Mouse (Mus musculus) liver, embryonic 12.5 days (tissue): ENCODE results near the gene Tln2. TPM values are rescaled to one million over a fixed set of nuclear protein-coding genes. Genes with fewer than 3 reads are reported as not detected.

Source experiments
- ATAC-seq: fragments of 200-750 bp; cut with Nextera tagmentation; 2 replicates; pipeline ENCODE4 v1.8.0; 2017; ENCODE audit warnings: moderate number of reproducible peaks, mild to moderate bottlenecking, moderate library complexity
- H3K27ac ChIP-seq: fragments of 300-500 bp; sonication (generic); 2 replicates; pipeline ENCODE4 v1.5.1; 2016; ENCODE audit warnings: mild to moderate bottlenecking
- H3K27me3 ChIP-seq: fragments of 300-500 bp; sonication (generic); replicated peaks from 2 replicates; pipeline ENCODE4 v1.6.1; 2016; ENCODE audit warnings: mild to moderate bottlenecking, moderate library complexity
- H3K36me3 ChIP-seq: fragments of 300-500 bp; sonication (generic); 2 replicates; pipeline ENCODE4 v1.6.1; 2016; ENCODE audit warnings: mild to moderate bottlenecking, moderate library complexity
- H3K4me1 ChIP-seq: fragments of 300-500 bp; sonication (generic); 2 replicates; pipeline ENCODE4 v1.6.1; 2016
- H3K4me2 ChIP-seq: fragments of 300-500 bp; sonication (generic); 2 replicates; pipeline ENCODE4 v1.6.1; 2016; ENCODE audit warnings: mild to moderate bottlenecking, moderate library complexity
- H3K4me3 ChIP-seq: fragments of 300-500 bp; sonication (generic); 2 replicates; pipeline ENCODE4 v1.5.1; 2016; ENCODE audit warnings: mild to moderate bottlenecking, moderate library complexity
- H3K9ac ChIP-seq: fragments of 300-500 bp; sonication (generic); 2 replicates; pipeline ENCODE4 v1.6.1; 2016; ENCODE audit warnings: mild to moderate bottlenecking, moderate library complexity
- H3K9me3 ChIP-seq: fragments of 300-500 bp; sonication (generic); replicated peaks from 2 replicates; pipeline ENCODE4 v1.6.1; 2016; ENCODE audit warnings: mild to moderate bottlenecking, moderate library complexity
- WGBS: fragments of 180-500 bp; shearing (Covaris S2); methylation state at CpG from one replicate; pipeline ENCODE4 v1.1.7; 2016; ENCODE audit not compliant: insufficient replicate concordance; 5-methylcytosine and 5-hydroxymethylcytosine counted together
- polyA plus RNA-seq: library from polyadenylated mRNA; unstranded; fragments of >200 nt; fragmentation: Nextera tagmentation; extraction: Ambion mirVana; gene quantifications from 2 replicates; pipeline ENCODE4 v1.2.1, GENCODE M21; 2016

Tln2 gene
- polyA plus RNA-seq, 1 experiment from 2014 or later, result 5.0 TPM

DNA sequence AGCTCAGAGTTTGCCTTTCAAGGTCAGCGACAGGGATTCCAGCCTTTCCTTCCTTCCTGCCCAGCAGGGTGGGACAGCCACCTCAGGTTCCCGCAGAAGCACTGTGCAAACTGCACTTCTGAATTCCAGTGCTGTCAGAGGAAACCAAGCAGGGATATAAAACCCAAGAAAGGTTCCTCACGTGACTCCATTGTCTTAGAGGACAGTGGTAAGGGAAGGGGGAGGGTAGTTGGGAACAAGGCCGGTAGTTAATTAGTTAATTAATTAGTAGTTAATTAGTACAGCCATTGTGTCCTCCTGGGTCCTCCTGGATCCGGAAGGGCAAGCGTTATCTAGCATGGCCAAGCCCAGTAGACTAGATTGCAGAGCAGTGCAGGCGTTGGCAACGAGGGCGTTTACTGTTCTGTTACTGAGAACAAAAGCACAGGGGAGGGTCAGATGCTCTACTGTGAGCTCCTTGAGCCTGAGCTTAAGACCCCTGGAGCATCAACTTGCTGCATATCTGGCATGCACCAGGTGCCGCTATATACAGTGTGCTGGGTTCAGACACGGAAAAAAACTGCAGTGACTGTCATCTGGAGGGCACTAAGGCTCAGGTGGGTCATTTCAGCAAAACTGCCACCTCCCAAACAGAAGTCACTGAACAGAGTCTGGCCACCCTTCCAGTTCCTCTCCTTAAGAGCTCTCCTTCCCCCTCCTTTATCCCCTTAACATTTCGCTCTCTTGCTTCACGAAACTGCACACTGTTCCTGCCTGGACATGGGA, 298.5 kb downstream of the Tln2 start:
- peak; percentile 79 for ATAC-seq

DNA sequence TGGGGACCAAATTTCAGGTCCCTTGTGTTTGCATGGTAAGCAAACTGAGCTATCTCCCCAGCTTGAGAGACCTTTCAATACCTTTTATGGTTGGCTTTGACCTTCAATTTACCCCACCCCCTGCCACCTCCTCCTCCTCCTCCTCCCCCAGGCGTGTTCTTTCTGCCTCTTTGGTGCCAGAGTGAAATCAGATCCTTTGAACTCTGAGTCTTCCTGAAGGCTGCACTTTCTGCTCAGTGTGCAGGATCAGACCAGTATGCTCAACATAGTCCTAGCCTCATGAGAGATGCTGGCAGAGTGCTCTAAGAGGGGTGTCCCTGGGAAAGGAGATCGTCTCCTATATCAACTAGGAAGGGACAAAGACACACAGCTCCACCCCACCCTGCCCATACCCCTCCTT, 309.4 kb downstream of the Tln2 start:
- Histone ChIP-seq H3K27me3 (no peaks in the 10 kb centered on the region), H3K27ac (no peak overlapping the region), H3K9ac (no peak overlapping the region), H3K4me1 (no peaks in the 10 kb centered on the region), H3K9me3 (0 out of 2 replicates have a peak, but pooled peaks cover 2% of the 10 kb centered on the region), H3K4me3 (no peak overlapping the region), H3K36me3 (no peaks in the 10 kb centered on the region; the same call in 1 of the 2 replicates), H3K4me2 (no peak overlapping the region)
- 48% methylated on average over 2 of the region's 2 CpGs for WGBS
- ATAC-seq, result no peak

More for the DNA sequence above, 298.5 kb downstream of the Tln2 start:
- H3K9me3 ChIP-seq, result no peaks in the 10 kb centered on the region
- no peak overlapping the region for H3K4me3 ChIP-seq
- 19% methylated on average over 13 of the region's 13 CpGs for WGBS
- 0 out of 2 replicates have a peak, but pooled peaks cover 6% of the 10 kb centered on the region for H3K27me3 ChIP-seq
- H3K9ac ChIP-seq, result no peak overlapping the region
- no peak overlapping the region for H3K27ac ChIP-seq
- 0 out of 2 replicates have a peak overlapping the region, but pooled peaks have one; percentile 3 for H3K4me2 ChIP-seq
- peaks cover 16% of the 10 kb centered on the region for H3K4me1 ChIP-seq
- H3K36me3 ChIP-seq, result 0 out of 2 replicates have a peak, but pooled peaks cover 4% of the 10 kb centered on the region

DNA sequence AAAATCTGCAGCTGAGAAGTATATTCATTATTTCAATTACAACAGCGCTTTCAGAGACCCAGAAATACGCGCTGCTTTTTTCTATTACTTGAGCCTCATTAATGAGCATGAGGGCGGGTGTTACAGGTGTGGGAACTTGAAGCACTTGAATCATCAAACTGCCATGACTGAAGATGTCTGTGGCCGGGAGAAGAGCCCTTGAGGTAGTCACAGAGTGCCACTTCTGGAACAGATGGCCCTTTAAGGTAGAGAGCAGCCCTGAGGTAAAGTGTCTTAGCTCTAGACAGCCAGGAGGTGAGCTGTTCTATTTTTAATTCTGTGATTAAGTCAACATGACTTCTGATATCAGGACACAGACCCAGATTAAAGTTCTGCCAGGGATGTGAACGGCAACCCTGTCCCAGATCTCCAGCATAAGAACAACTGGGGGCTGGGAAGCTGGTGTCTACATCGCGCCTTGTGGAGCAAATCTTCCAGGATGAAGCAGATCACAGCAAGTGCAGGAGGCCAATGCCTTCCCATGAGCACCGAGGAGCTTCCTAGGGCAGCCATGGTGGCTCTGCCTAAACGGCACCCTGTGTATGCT, 312.0 kb downstream of the Tln2 start:
- Histone ChIP-seq H3K4me1 (no peaks in the 10 kb centered on the region), H3K9ac (no peak overlapping the region), H3K27ac (no peak overlapping the region), H3K9me3 (0 out of 2 replicates have a peak, but pooled peaks cover 3% of the 10 kb centered on the region), H3K36me3 (no peaks in the 10 kb centered on the region), H3K27me3 (no peaks in the 10 kb centered on the region), H3K4me3 (no peak overlapping the region), H3K4me2 (no peak overlapping the region)
- 72% methylated on average over 10 of the region's 10 CpGs for WGBS
- ATAC-seq, result no peak

DNA sequence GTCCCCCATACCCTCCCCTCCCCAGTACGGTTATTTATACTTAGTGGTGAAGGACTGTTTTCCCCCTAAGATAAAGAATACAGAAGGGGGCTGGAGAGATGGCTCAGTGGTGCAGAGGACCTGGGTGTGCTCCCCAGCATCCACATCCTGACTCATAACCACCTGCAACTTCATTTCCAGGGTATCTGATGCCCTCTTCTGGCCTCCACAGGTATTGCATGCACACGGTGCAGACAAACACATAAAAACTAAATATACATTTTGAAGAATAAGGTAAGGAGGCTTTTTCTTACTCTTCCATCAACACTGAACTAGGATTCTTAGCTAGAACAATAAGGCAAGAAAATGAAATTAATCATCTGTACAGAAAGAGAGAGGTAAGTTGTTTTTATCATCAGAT, 314.2 kb downstream of the Tln2 start:
- no peaks in the 10 kb centered on the region for H3K27me3 ChIP-seq
- no peak for ATAC-seq
- no peak overlapping the region for H3K4me3 ChIP-seq
- H3K27ac ChIP-seq, result no peak overlapping the region
- 91% methylated on average over 2 of the region's 2 CpGs for WGBS
- H3K4me2 ChIP-seq, result no peak overlapping the region
- no peak overlapping the region for H3K9ac ChIP-seq
- H3K4me1 ChIP-seq, result no peaks in the 10 kb centered on the region
- H3K9me3 ChIP-seq, result 0 out of 2 replicates have a peak, but pooled peaks cover 3% of the 10 kb centered on the region
- H3K36me3 ChIP-seq, result no peaks in the 10 kb centered on the region

DNA sequence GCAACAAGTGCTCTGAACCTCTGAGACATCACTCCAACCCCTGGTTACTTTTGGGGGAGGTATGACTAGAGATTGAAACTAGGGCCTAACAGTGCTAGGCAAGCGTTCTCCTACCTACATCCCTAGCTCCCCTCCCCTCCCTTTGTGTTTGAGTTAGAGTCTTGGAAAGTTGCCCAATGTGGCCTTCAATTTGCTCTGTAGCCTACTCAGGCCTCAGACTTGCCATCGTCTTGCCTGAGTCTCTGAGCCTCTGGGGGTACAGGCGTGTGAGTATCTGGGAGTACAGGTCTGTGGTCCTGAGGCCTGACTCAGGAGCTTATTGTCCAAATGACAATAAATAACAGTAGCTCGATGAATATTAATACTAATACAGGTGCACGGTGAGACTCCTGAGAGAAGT, 317.8 kb downstream of the Tln2 start:
- WGBS, result 74% methylated on average over 5 of the region's 5 CpGs
- no peak overlapping the region for H3K4me2 ChIP-seq
- no peak for ATAC-seq

DNA sequence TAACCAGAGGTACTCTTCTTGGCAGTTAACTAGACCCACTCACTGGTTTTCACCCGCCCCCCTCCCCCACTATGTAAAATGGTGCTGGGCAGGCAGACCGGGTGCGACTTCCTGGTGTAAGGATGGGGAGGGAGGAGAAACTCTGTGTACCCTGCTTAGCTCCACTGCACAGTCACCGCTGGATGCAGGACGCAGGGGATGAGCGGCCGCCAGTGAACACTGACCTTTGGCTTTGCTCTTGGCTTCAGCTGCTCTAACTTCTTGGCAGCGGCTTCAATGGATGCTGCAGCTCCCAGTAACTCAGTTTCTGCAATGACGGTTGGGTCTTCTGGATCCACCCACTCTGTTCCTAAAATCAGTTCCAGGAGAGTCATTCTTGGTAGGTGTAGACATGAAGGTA, 319.0 kb downstream of the Tln2 start:
- no peaks in the 10 kb centered on the region for H3K4me1 ChIP-seq
- no peaks in the 10 kb centered on the region for H3K27me3 ChIP-seq
- 0 out of 2 replicates have a peak, but pooled peaks cover 3% of the 10 kb centered on the region for H3K9me3 ChIP-seq
- H3K4me2 ChIP-seq, result no peak overlapping the region
- no peak overlapping the region for H3K27ac ChIP-seq
- H3K9ac ChIP-seq, result no peak overlapping the region
- no peak overlapping the region for H3K4me3 ChIP-seq
- WGBS, result 69% methylated on average over 9 of the region's 9 CpGs
- no peak for ATAC-seq
- no peaks in the 10 kb centered on the region for H3K36me3 ChIP-seq

More for the DNA sequence above, 317.8 kb downstream of the Tln2 start:
- H3K9ac ChIP-seq, result no peak overlapping the region
- H3K4me3 ChIP-seq, result no peak overlapping the region
- no peak overlapping the region for H3K27ac ChIP-seq
- H3K36me3 ChIP-seq, result no peaks in the 10 kb centered on the region
- H3K9me3 ChIP-seq, result 0 out of 2 replicates have a peak, but pooled peaks cover 3% of the 10 kb centered on the region
- H3K4me1 ChIP-seq, result no peaks in the 10 kb centered on the region
- no peaks in the 10 kb centered on the region for H3K27me3 ChIP-seq

DNA sequence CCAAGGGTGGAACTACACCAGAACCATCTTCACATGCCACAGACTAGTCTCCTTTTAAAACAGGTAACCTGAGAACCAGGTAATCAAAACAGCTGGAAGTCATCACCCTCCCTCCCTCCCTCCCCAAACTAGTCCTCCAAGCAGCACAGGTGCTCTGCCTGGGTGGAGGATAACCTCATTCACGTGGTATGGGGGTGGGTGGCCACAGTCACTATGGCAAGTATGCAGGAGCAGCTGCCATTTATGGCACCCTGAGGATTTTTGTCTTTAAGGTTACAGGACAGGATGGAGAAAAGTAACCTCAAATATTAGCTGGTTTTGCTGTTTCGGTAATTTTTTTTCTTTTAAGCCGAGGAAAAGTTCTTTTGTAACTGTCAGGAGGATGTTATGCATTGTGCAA, 322.5 kb downstream of the Tln2 start:
- Histone ChIP-seq H3K27me3 (no peaks in the 10 kb centered on the region), H3K4me2 (no peak overlapping the region), H3K9me3 (no peaks in the 10 kb centered on the region), H3K27ac (no peak overlapping the region), H3K4me1 (0 out of 2 replicates have a peak, but pooled peaks cover 3% of the 10 kb centered on the region), H3K36me3 (no peaks in the 10 kb centered on the region), H3K9ac (no peak overlapping the region), H3K4me3 (no peak overlapping the region)
- WGBS, result 54% methylated on average over 3 of the region's 3 CpGs
- no peak for ATAC-seq

DNA sequence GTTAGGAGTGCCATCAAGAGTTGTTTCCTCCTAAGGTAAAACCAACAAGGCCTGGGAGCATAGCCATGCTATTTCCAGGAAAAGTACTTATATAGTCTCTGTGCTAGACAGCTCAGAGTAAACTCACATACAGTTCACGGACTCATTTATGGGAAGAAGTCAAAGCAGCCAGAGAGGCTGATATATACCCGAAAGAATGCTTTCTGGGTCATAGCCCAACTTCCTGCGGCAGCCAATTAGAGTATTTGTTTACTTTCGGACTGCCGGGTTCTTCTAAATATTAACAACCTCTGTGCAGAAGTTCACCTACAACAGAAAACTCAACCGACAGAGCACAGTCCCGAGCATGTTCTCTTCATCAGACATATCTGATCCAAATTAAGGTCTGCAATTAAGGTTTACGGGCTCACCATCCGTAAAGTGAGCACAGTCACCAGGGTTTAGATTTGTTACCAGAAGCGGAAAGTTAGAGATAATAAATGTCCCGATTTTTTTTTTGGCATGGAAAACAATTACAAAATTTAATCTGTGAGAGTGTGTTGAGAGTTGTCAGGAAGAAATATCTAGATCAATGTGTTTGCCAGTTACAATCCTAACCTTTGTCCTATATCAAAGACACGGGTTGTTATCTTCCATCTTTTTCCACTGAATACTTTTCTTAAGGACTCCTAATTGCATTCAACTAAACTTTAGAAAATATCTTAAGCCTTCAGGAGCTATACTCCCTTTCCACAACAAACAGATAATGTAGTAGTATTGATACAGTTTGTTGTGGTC, 323.9 kb downstream of the Tln2 start:
- Histone ChIP-seq H3K4me3 (no peak overlapping the region), H3K4me1 (0 out of 2 replicates have a peak, but pooled peaks cover 3% of the 10 kb centered on the region), H3K27me3 (no peaks in the 10 kb centered on the region), H3K9me3 (no peaks in the 10 kb centered on the region), H3K36me3 (no peaks in the 10 kb centered on the region), H3K27ac (no peak overlapping the region), H3K4me2 (no peak overlapping the region), H3K9ac (no peak overlapping the region)
- no peak for ATAC-seq
- 53% methylated on average over 12 of the region's 12 CpGs for WGBS

DNA sequence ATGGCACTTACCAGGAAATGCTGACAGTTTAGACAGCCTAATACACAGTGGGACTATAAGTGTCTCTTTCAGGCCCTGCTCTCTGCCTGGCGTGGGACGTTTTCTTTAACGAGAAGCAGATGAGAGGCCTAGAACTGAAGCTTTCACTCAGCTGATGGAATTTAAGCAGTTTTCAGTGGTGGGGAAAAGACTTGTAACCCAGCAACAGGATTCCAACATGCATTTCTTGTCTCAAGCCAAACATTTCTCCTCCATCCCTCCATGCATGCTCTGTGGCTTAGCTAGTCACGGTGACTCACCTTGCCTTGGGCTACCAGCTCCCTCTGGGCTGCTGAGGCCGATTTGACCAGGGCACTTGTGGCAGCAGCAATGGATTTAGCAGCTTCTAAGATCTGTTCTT, 330.5 kb downstream of the Tln2 start:
- Histone ChIP-seq H3K4me3 (no peak overlapping the region), H3K36me3 (no peaks in the 10 kb centered on the region), H3K9me3 (no peaks in the 10 kb centered on the region), H3K27ac (no peak overlapping the region), H3K27me3 (no peaks in the 10 kb centered on the region), H3K4me1 (no peaks in the 10 kb centered on the region), H3K9ac (no peak overlapping the region), H3K4me2 (no peak overlapping the region)
- ATAC-seq, result no peak
- 73% methylated on average over 5 of the region's 5 CpGs for WGBS

DNA sequence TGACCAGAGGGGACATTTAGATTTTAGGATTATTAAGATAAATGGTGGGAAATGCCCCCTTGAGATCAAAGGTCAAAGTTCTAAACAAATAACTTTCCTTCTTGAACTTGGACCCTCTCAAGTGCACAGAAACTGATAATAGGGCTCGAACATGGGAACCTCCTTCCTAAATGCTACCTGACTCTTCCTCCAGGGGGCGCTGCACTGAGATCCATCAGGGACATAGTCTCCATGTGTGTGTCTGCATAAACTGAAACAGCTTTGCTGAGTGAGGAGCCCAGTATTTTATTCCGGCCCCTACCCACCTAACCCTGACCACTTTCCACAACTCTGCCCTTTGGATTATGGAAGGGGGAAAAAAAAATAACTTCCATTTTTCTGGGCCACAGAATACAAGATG, 339.1 kb downstream of the Tln2 start:
- H3K4me1 ChIP-seq, result no peaks in the 10 kb centered on the region
- no peaks in the 10 kb centered on the region for H3K36me3 ChIP-seq
- WGBS, result 48% methylated on average over 3 of the region's 3 CpGs
- H3K9ac ChIP-seq, result no peak overlapping the region
- H3K27ac ChIP-seq, result no peak overlapping the region
- H3K4me2 ChIP-seq, result no peak overlapping the region
- H3K27me3 ChIP-seq, result no peaks in the 10 kb centered on the region
- H3K9me3 ChIP-seq, result no peaks in the 10 kb centered on the region
- H3K4me3 ChIP-seq, result no peak overlapping the region
- no peak for ATAC-seq

DNA sequence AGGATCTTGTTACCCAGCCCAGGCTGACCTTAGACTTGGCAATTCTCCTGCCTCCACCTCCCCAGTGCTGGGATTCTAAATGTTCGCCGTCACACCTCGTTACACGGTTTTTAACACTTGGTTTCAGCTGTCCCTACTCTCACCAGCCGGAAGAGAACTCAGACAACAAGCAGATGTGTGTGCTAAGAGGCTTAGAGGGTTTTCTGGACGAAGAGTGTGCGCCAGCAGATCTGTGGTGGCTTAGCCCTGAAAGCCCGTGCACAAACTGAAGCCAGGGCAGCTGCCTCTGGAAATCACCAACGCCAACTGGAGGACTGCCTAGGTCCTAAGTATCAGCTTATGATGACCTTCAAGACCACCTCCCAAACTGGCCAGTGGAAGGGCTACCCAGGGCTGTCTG, 341.5 kb downstream of the Tln2 start:
- H3K27me3 ChIP-seq, result no peaks in the 10 kb centered on the region

More for the DNA sequence above, 341.5 kb downstream of the Tln2 start:
- H3K27ac ChIP-seq, result no peak overlapping the region
- no peaks in the 10 kb centered on the region for H3K9me3 ChIP-seq
- 59% methylated on average over 9 of the region's 9 CpGs for WGBS
- H3K4me1 ChIP-seq, result no peaks in the 10 kb centered on the region
- no peak overlapping the region for H3K9ac ChIP-seq
- no peak overlapping the region for H3K4me3 ChIP-seq
- H3K4me2 ChIP-seq, result no peak overlapping the region
- H3K36me3 ChIP-seq, result no peaks in the 10 kb centered on the region
- no peak for ATAC-seq
